Mouse (Mus musculus) brain, embryonic 18.5 days (tissue): ENCODE measurements around the gene Rbl2.

ENCODE experiments used
- DNase-seq: peaks from one replicate; pipeline ENCODE4 v3.0.0-alpha.2; 2012; ENCODE audit warnings: low read depth, low spot score

Rbl2 gene

DNA sequence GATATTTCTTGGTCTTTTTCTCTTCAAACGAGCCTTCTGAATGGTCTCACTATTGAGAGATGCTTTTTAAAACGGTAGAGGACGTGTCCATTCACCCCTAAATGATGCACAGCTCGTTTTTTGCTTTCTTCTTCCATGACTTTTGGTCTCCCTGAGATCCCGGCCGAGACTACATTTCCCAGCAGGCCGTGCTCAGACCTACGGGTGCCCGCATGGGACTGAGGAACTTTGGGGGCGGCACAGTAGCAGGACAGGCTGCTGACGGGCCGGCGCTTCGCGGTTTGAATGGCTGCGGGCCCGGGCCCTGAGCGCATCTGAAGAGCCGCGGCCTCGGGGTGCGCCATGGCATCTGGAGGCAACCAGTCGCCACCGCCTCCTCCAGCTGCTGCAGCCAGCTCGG, at the start of gene Rbl2:
Gene Rbl2, plus strand, starts transcription at position 224 of the 400 bp plus-strand sequence.
- peak; percentile 89 for DNase-seq

DNA sequence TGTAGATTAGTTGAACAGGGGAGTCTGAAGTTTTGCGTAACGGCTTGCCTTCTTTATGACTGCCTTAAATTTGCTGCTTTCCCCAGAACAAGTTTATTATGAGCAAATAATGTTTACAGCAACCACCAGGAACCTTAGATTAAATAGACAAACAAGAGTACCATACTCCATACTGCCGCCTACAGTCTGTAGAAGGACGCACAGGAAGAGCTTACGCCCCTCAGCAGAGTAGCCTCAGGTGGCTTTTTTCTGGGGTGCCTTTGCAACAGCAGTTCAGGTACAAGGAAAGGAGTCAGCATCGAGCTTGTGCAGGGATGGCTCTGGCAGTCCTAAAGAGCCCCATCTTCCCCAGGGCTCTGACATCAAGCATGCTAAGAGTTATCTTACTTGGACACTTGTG, 35.4 kb upstream of the Rbl2 start:
- DNase-seq = no peak

GRCm38 (mm10) chr8:91036905-91037304, 33.0 kb upstream of the Rbl2 start:
- DNase-seq = no peak

GRCm38 (mm10) chr8:91038637-91039036, 31.2 kb upstream of the Rbl2 start:
- no peak for DNase-seq

GRCm38 (mm10) chr8:91046370-91046769, 23.5 kb upstream of the Rbl2 start:
- DNase-seq = no peak

GRCm38 (mm10) chr8:91051037-91051436, 18.8 kb upstream of the Rbl2 start:
- peak; percentile 30 for DNase-seq

DNA sequence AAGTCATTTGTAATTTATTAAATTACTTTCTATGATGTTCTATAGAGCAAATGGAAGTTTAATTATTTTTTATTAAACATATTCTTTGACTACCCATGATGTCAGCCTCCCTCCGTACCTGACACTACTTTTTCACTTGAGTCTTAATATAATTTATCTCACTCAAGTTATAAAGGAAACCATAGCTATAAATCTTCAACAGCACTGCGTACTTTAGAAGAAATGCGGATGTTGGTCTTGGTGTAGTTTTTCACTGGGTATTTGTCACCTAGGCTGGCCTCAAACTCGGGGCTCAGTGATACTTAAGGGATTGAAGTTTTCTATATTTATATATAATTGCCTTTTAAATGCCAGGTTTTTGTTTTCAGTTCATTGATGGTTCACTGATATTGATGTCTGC, 15.4 kb upstream of the Rbl2 start:
- no peak for DNase-seq

DNA sequence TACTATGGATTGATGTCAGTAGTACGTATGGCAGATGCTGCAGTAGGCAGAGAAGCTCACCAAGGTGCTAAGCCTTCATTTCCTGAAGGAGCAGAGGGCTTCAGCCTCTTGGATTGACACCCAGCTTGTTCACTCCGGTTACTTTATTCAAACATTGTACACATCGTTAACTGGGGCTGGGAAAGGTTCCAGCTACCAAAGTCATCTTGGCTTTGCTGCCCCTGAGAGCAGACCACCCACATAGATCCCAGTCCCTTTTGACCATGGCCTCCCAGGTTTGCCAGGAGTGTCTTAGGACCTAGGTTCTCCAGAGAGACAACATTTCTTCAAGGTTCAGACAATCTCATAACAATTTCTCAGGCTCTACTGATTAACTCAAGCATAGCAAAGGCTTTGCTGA, 13.0 kb upstream of the Rbl2 start:
- no peak for DNase-seq

GRCm38 (mm10) chr8:91059086-91059578, 10.7 kb upstream of the Rbl2 start:
- DNase-seq = no peak

- DNase-seq = no peak
Observed at GRCm38 (mm10) chr8:91059884-91060510, 9.9 kb upstream of the Rbl2 start.

DNA sequence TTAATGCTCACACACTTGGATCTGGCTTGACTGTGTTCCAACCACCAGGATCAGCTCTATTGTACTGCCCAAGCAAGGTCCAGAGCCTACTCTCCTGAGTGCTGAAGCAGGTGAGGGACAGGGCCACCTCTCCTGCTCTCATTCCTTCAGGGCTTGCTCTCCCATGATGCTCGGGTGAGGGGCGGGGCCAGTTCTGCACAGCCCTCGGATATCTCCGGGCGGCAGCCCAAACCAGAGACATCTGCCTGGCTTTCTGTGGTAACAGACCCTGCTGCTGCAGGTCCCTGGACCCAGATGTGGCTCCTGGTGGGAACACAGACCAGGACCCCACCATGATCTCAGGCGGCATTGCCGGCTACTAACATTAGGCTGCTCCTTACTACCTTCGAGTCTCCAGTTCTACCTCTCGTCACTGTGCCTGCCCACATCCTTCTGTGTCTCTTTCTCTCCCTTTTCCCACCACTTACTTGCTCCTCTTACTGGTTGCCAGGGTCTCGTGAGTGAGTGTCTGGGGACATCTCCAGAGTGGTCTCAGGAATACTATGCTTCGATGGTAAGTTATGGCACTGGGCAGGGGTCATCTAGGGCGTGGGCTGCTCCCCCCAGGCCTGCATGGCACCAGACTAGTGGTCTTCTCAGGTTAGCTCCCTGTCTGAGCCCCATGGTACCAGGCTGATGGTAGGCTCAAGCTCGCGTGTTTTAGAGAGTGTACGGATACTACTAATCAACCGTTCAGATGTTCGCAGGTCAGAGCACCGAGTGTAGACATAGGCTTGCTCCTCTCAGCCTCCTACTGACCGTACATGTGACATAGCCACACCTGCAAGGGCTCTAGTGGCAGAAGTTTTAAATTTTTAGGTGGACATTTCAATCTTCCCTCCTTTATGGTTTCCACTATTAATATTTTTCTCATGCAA, 9.0 kb upstream of the Rbl2 start:
- DNase-seq = no peak

DNA sequence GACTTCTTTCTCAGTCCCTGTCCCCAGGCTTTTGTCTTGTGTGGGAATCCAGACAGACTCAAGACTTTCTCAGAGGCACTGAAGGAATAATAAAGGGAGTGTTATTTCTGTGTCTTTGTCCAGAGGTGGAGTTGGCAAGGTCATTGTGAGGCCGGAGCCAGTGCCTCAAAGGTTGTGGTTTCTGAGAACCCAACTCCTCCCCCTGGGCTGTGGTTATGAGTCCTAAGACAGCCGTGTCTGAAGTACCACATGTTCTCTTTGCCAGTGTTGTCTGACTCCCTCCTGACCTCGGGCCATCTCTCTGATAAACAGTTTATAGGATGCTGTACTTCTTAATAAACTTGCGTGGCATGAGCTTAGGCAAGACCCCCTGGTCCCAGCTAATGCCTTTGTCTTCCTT, 4.7 kb upstream of the Rbl2 start:
- no peak for DNase-seq

GRCm38 (mm10) chr8:91069407-91069806, 450 bp upstream of the Rbl2 start:
- DNase-seq = no peak

GRCm38 (mm10) chr8:91070275-91070859, 510 bp downstream of the Rbl2 start:
- DNase-seq = peak; percentile 37

DNA sequence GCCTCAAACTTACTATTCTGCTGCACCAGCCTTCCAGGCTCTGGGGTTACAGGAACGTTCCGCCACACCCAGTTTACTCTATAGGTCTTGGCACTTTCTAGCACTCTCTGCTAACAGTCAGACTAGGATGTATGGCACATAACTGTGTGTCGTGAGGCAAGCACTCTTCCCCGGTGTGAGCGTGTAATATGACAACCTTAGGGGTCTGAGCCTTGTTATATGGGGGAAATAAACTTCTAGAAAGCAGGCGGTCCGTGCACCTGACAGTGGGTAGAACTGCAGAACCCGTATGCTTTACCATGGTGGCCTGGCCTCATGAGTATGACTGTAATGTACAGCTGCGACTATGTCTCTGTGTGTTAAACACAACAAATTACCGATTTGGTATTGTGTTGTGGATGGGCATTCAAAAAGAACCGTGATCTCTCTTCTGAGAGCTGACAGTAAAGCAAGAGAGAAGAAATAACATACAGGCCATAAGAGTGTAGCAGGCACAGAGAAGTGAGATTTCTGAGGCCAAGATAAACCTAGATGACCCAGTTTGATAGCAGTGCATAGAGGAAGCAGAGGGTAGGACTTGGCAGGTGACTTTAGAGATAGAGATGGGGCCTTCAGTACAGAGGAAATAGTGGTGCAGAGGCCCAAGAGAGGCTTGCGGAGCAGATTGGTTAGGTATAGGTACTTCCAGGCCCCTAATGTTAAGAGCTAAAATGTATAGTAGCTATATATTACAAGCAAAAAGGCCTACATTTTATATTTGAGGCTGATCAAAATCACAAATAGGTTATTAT, 7.4 kb downstream of the Rbl2 start:
- DNase-seq = no peak

DNA sequence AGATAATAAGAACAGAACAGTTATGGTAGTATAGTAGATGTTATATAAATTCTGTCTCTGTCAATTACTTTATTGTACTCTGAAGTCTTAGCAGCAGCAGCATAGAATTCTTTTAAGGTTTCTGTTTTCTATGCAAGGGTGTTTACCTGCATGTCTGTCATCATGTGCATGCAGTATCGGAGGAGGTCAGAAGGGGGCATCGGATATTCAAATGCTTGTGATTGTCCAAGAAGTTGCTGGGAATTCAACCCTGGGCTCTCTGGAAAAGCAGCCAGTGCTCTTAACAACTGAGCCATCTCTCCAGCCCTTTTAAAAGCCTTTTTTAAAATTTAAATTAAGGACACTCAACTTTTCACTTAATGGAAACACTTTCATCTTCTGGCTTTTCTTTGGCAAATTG, 9.8 kb downstream of the Rbl2 start:
- no peak for DNase-seq

- no peak for DNase-seq
Observed at GRCm38 (mm10) chr8:91081911-91082310, 12.1 kb downstream of the Rbl2 start.

- DNase-seq = no peak
Observed at GRCm38 (mm10) chr8:91082428-91082827, 12.6 kb downstream of the Rbl2 start.

DNA sequence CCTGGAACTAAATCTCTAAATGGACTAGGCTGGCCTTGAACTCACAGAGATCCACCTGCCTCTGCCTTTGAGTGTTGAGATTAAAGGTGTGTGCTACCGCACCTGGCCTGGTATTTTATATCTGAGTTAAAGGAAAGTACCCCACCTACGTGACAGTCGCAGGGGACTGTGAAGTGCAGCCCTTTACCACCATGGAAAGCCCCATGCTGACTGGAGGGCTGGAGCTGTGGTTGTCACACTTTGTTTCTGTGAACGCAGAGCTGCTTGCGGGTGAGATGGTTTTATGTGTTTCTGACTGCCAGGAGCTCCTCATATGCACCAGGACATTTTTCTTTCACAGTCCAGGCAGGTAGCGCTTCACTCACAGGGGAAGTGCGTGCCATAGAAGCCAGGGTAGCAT, 18.6 kb downstream of the Rbl2 start:
- no peak for DNase-seq

- no peak for DNase-seq
Observed at GRCm38 (mm10) chr8:91089601-91090000, 19.7 kb downstream of the Rbl2 start.

DNA sequence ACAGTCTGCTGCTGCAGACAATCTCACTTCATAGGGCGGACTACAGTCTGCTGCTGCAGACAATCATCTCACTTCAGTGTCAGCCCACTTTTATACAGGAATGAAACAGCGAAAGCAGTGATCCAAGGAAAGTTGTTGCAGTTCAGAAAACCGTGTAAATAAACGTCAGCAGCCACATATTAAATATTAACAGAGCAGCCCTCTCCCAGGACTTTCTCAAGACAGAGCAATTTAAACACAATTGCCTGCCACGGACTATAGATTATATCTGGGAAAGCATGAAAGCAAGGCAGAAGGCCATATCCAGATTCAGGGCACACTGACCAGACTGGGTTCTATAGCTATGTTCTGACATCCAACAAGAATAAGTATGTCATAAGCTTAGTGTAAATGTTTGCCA, 24.3 kb downstream of the Rbl2 start:
- no peak for DNase-seq

DNA sequence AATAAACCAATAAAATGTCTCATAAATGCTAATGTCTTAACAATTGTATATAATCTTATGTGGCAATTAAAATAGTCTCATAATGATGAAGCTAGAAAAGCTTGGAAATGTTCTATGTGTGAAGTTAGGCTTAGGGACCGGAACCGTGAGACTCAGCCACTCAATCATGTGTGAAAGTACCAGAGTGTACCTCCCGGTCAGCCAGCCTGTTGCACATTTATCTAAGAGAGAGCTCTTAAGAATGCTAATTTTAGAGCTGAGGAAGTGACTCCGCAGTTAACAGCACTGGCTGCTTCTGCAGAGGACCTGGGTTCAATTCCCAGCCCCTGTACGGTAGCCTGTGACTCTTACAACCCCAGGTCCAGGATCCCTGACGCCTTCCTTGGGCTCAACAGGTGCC, 28.2 kb downstream of the Rbl2 start:
- DNase-seq = no peak
